Mouse (Mus musculus) kidney, adult 2 months (tissue): ENCODE measurements around the gene Bphl.

Experiments
- CTCF ChIP-seq: fragments of 200-500 bp; conservative IDR thresholded peaks from 2 replicates; pipeline ENCODE4 v1.5.1; 2011; ENCODE audit warnings: low read depth, mild to moderate bottlenecking, control low read depth, low read length, moderate library complexity, mixed read lengths; ENCODE audit not compliant: insufficient read depth, insufficient read length
- POLR2A ChIP-seq: fragments of 200-500 bp; IDR thresholded peaks from one replicate; pipeline ENCODE4 v1.6.1; 2011; ENCODE audit warnings: low read depth, low read length, control low read depth

- no peak for TF ChIP-seq POLR2A
- no peak for TF ChIP-seq CTCF
Observed at GRCm38 (mm10) chr13:34018521-34018920, 18.9 kb upstream of the Bphl start.
